Mouse (Mus musculus) lung, embryonic 14.5 days (tissue): ENCODE measurements around the gene Cep126. TPM values are rescaled to one million over a fixed set of nuclear protein-coding genes. Genes with fewer than 3 reads are reported as not detected.

Experiments used
- ATAC-seq: fragments of 200-750 bp; cut with Nextera tagmentation; 2 replicates; pipeline ENCODE4 v1.8.0; 2017; ENCODE audit warnings: mild to moderate bottlenecking, moderate TSS enrichment, moderate library complexity; ENCODE audit not compliant: insufficient read depth
- DNase-seq: peaks from one replicate; pipeline ENCODE4 v3.0.0-alpha.2; 2015
- H3K27ac ChIP-seq: fragments of 300-500 bp; sonication (generic); 2 replicates; pipeline ENCODE4 v1.5.1; 2014; ENCODE audit warnings: low read depth, mild to moderate bottlenecking, moderate library complexity
- H3K27me3 ChIP-seq: fragments of 300-500 bp; sonication (generic); 2 replicates; pipeline ENCODE4 v1.6.1; 2014; ENCODE audit warnings: low read length, control low read depth; ENCODE audit not compliant: insufficient read depth
- H3K36me3 ChIP-seq: fragments of 300-500 bp; sonication (generic); 2 replicates; pipeline ENCODE4 v1.6.1; 2014; ENCODE audit warnings: control low read depth; ENCODE audit not compliant: insufficient read depth
- H3K4me1 ChIP-seq: fragments of 300-500 bp; sonication (generic); 2 replicates; pipeline ENCODE4 v1.6.1; 2014; ENCODE audit warnings: antibody characterized with exemption, control low read depth; ENCODE audit not compliant: insufficient read depth
- H3K4me2 ChIP-seq: fragments of 300-500 bp; sonication (generic); 2 replicates; pipeline ENCODE4 v1.6.1; 2014; ENCODE audit warnings: mild to moderate bottlenecking
- H3K4me3 ChIP-seq: fragments of 300-500 bp; sonication (generic); 2 replicates; pipeline ENCODE4 v1.5.1; 2014; ENCODE audit warnings: low read depth, low read length
- H3K9ac ChIP-seq: fragments of 300-500 bp; sonication (generic); 2 replicates; pipeline ENCODE4 v1.6.1; 2014
- H3K9me3 ChIP-seq: fragments of 300-500 bp; sonication (generic); 2 replicates; pipeline ENCODE4 v1.6.1; 2016; ENCODE audit warnings: low read depth, low read length, control low read depth
- CTCF ChIP-seq: IDR thresholded peaks from 2 replicates; pipeline ENCODE4 v1.5.1; 2016; ENCODE audit warnings: antibody characterized with exemption, low read depth
- WGBS: fragments of 180-500 bp; shearing (Covaris S2); extraction: QIAGEN DNeasy Blood & Tissue Kit; methylation state at CpG from one replicate; pipeline ENCODE4 v1.1.7; 2014; 5-methylcytosine and 5-hydroxymethylcytosine counted together
- polyA plus RNA-seq: library from polyadenylated mRNA; unstranded; fragments of >200 nt; fragmentation: Nextera tagmentation; extraction: Ambion mirVana; gene quantifications from 2 replicates; pipeline ENCODE4 v1.2.1, GENCODE M21; 2014

Cep126 gene
- polyA plus RNA-seq, 1 experiment from 2014 or later, result 3.8 TPM

DNA sequence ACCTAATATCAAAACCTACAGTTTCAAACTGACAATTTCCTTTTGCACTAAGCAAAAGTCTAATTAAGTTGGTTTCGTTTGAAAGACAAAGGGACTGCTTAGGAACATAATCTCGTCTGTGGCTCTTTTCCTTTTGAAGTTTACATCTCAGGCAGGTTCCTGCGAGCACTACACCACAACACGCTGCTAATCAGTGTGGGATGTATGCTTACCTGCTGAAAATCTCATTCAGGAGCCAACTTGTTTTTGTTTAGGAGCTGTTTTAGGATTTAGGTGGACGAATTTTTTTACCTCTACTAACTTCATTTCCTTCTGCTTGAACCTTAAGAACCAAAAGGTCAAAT is 91.1 kb downstream of the Cep126 start:
- WGBS, result 19% methylated on average over 5 of the region's 5 CpGs
- Histone ChIP-seq H3K36me3 (no peaks in the 10 kb centered on the region), H3K27me3 (no peaks in the 10 kb centered on the region), H3K9ac (no peak overlapping the region), H3K9me3 (no peaks in the 10 kb centered on the region), H3K27ac (peak overlapping the region; percentile 56; the same call in 1 of the 2 replicates), H3K4me3 (peak overlapping the region; percentile 71; the same call in 1 of the 2 replicates), H3K4me1 (0 out of 2 replicates have a peak, but pooled peaks cover 4% of the 10 kb centered on the region), H3K4me2 (peak overlapping the region; percentile 70)
- DNase-seq (no peak), ATAC-seq (peak; percentile 49)
- TF ChIP-seq CTCF, result no peak

DNA sequence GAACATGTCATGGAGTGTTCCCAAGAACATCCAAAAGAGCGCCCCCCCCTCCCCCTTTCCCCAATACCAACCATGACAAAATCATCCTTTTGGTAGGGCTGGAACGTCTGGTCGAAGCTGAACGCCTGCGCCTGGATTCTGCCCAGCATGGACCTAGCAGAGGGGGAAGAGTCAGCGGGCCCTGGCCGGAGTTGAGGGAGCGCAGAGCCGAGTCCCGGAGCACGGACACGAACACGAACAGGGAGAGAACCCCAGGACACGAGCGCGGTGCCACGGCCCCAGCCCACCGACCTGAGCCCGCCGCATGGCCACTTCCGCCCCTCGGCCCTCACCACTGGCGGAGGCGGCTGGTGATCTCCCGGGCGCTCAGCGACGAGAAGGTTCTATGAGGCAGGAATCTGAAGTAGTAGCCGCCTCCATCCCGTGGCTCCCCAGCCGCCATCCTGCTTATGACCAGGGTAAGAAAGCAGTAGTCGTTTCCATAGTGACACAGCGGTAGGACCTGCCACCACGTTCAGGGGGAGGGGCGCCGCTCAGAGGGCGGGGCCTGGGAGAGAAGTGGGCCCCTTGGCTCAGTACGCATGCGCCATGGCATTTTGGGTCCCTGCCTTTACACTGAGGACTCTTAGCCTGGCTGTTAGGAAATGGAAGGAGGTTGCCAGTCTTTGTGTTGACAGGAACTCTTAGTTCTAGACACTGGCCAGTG is 91.6 kb downstream of the Cep126 start, which contains the start of gene Cfap300:
Cfap300 (minus strand) TSS at position 486 of the 706 bp plus-strand sequence.
- H3K9ac ChIP-seq, result peak within 1 kb of the TSS; percentile 62
- DNase-seq (peak; percentile 99), ATAC-seq (peak; percentile 98)
- peak within 1 kb of the TSS; percentile 70 for H3K27ac ChIP-seq
- H3K4me2 ChIP-seq, result peak within 1 kb of the TSS; percentile 70
- 0 out of 2 replicates have a peak, but pooled peaks cover 4% of the 10 kb centered on the region for H3K4me1 ChIP-seq
- no peaks in the 10 kb centered on the region for H3K9me3 ChIP-seq
- under 1% methylated on average over 39 of the region's 39 CpGs for WGBS
- H3K36me3 ChIP-seq, result no peaks in the 10 kb centered on the region
- no peaks in the 10 kb centered on the region for H3K27me3 ChIP-seq
- peak within 1 kb of the TSS; percentile 71 for H3K4me3 ChIP-seq
- TF ChIP-seq CTCF, result no peak

DNA sequence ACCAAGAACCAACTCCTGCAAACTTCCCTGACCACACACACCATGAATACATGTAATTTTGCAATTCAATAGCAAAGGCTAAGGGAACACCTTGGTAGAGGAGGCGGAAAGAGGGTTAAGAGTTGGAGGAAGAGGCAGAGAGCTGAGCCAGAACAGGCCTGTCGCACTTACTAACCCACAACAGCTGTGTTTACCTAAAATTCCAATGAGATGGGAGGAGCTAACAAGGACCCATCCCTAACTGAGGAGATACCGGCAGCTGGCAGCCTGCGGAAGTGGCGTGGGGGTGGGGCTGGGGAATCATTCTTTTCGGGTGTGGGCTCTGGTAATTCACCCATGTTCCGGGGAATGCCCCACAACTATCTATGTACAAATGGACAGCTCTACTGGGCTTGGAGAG is 98.5 kb downstream of the Cep126 start:
- 15% methylated on average over 7 of the region's 7 CpGs for WGBS
- Histone ChIP-seq H3K27me3 (no peaks in the 10 kb centered on the region), H3K4me3 (no peak overlapping the region), H3K27ac (peak overlapping the region; percentile 19; the same call in 1 of the 2 replicates), H3K9ac (no peak overlapping the region), H3K9me3 (no peaks in the 10 kb centered on the region), H3K4me1 (peaks cover 3% of the 10 kb centered on the region; the same call in 1 of the 2 replicates), H3K36me3 (no peaks in the 10 kb centered on the region), H3K4me2 (peak overlapping the region; percentile 13)
- no peak for TF ChIP-seq CTCF
- ATAC-seq (peak; percentile 88), DNase-seq (peak; percentile 55)

DNA sequence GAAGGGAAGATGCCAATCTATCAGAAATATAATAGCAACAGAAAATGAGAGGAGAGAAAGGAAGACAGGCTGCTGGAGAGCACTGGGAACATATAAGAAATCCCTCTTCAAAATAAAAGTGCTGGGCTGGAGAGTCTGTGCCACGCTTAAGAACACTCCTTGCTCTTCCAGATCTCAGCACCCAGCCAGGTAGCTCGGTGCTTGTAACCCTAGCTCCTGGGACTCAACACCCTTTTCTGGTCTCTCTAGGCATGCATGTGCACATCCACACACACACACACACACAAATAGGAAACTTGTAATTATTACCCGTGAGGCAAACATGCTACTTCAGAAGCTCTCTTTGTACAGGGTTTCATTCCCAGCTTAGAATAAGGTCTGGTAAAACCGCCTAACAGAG is 99.0 kb downstream of the Cep126 start:
- WGBS, result 30% methylated on average over 4 of the region's 4 CpGs

DNA sequence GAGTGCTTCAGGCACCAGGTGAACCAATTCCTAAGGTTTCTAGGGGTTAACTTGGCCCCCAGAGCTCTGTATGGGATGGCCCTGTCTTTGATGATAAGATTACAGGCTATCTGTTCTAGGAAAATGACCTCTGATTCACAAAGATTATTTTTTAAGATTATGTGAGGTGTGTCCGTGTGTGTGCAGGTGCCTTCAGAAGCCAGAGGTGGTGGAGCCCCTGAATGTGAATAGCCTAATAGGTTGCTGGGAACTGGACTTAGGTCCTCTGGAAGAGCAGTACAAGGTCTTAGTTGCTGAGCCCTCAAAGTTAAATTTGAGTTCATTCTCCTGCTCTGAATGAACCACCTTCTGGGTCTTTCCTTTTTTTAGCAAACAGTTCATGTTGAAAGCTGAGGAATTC is 100.0 kb downstream of the Cep126 start:
- ATAC-seq, result no peak
- Histone ChIP-seq H3K4me3 (no peak overlapping the region), H3K27me3 (no peaks in the 10 kb centered on the region), H3K4me1 (peaks cover 3% of the 10 kb centered on the region; the same call in 1 of the 2 replicates), H3K27ac (no peak overlapping the region), H3K9me3 (no peaks in the 10 kb centered on the region), H3K9ac (no peak overlapping the region), H3K4me2 (no peak overlapping the region), H3K36me3 (no peaks in the 10 kb centered on the region)
- WGBS, result 49% methylated on average over 1 of the region's 1 CpGs
- TF ChIP-seq CTCF, result no peak
- DNase-seq, result no peak

More for the DNA sequence above, 99.0 kb downstream of the Cep126 start:
- peak overlapping the region; percentile 13 for H3K4me2 ChIP-seq
- no peak for TF ChIP-seq CTCF
- peaks cover 3% of the 10 kb centered on the region; the same call in 1 of the 2 replicates for H3K4me1 ChIP-seq
- ATAC-seq (peak; percentile 35; the same call in 1 of the 2 replicates), DNase-seq (no peak)
- H3K27me3 ChIP-seq, result no peaks in the 10 kb centered on the region
- H3K4me3 ChIP-seq, result no peak overlapping the region
- peak overlapping the region; percentile 19; the same call in 1 of the 2 replicates for H3K27ac ChIP-seq
- H3K9me3 ChIP-seq, result no peaks in the 10 kb centered on the region
- H3K9ac ChIP-seq, result no peak overlapping the region
- H3K36me3 ChIP-seq, result no peaks in the 10 kb centered on the region

DNA sequence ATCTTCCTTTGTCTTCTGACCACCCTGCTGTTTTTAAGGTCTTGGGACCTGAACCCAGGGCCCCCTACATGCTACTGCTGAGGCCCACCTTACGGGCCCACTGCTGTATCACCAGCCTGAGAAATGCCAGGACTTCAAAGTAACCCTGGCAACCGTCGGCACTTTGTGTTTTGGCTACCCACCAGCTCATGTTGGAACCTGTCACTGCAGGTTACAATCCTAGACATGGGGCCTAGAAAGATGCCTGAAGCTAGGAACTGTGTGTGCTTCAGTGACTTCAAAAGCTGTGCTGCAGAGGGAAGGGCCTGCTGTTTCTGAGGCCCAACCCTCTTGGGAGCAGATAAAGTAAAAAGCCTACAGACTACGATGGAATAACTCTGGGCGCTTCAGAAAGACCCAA is 101.2 kb downstream of the Cep126 start:
- Histone ChIP-seq H3K4me2 (no peak overlapping the region), H3K9ac (no peak overlapping the region), H3K36me3 (no peaks in the 10 kb centered on the region), H3K9me3 (no peaks in the 10 kb centered on the region), H3K4me3 (no peak overlapping the region), H3K27me3 (no peaks in the 10 kb centered on the region), H3K4me1 (peaks cover 3% of the 10 kb centered on the region; the same call in 1 of the 2 replicates), H3K27ac (no peak overlapping the region)
- no peak for TF ChIP-seq CTCF
- DNase-seq, result no peak
- 86% methylated on average over 5 of the region's 5 CpGs for WGBS
- no peak for ATAC-seq

Other genes with a start within 250 kb of the Cep126 start
- gene Yap1, start 129.7 kb downstream of the Cep126 start, polyA plus RNA-seq, result 37.7 and 42.0 TPM in 2 replicates
- gene Cfap300, start 91.5 kb downstream of the Cep126 start, polyA plus RNA-seq, result 10.8 and 13.0 TPM in 2 replicates